Mouse (Mus musculus) embryo, embryonic 11 days (tissue): ENCODE measurements at regions not wholly inside any gene's neighbourhood (a gene's known extent, or its start where the extent isn't known, plus 50 kb on each side); places are given as distances from the start of the nearest gene placed in this dataset.

ENCODE experiments used
- DNase-seq: peaks from one replicate; pipeline ENCODE4 v3.0.0-alpha.2; 2015

DNA sequence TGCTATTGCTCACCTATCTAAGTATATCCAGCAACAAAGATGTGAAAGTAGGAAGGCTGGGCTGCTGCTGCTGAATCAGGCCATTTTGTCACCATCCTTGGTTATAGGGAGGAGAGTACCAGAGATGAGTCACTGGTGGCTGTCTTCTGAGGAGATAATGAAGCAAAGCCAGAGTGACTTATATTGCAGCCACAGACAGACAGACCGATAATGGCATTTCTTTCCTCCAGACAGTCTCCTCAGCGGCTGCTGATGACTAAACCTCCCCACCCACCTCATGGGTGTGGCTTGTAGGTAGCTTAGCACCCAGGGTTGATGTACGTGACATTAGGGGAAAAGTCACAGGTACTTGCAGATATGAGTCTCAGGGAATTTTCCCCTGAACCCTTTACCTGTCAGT lies 136.1 kb upstream of the Jun start:
- DNase-seq, result no peak

DNA sequence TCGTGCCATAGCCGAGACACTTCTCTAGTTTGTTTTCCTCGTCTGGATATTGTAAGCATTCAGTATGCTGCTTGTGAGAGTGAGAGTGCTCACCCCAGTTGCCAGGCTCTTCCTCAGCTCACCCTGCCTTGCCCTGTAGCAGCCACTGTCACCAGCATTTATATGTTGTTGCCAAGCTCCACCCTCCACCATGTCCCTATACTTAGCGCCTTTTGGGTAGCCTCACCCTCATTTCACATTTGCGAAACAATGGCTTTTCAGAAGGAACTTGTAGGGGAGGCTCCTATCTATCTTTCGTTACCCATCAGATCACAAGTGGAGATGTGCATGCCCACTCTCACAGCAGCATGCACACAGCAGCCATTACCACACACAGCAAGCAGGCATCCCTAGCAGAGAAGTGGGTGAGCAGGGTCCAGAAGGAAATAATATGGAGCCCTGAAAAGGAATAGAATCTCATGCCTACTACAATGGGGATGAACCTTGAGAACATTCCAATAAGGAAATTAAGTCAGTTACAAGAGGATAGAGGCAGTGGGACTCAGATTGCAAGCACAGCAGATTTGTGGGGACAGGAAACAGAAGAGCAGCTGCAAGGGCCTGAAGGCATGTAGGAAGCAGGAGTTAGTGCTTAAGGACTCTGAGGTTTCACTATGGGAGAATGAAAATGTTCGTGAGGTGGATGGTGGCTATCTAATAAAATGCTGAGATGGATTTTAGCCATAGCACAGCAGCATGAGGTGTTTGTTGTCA lies 139.8 kb upstream of the Jun start:
- no peak for DNase-seq

DNA sequence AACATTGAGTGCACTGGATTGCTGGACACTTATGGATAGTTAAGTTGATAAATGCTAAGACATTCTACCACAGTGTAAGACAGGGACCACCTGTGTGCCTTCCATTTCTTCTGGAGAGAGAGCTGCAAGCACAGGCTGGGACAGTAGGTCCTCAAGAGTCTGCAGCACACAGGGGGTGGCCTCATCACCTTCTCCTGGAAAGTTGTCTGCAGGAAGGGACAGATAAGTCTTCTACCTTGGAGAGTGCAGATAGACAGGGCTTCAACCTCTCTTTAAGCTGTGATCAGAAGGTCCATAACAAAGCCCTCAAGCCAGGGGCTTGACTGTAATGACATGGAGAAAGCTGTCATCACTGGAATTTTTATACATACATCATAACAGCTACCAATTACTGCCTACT lies 140.5 kb upstream of the Jun start:
- DNase-seq, result no peak

DNA sequence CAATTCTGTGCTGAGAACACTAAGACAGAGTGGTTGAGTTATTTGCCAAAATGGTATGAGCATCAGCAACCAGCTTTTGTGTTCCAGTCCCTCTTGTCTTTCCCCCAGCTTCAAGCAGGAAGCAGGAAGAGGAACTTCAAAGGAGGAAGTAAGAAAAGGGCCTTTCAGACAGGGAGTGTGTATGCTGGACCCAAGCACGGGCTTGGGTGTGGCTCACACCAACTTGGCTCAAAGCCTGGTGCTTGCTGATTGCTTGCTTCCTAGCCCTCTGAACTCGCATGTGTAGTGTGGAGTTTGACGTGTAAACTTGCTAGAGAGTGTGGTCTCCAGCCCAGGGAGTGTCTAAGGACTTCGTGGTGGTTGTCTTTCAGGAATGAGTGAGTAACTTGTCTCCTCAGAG lies 141.0 kb upstream of the Jun start:
- no peak for DNase-seq

DNA sequence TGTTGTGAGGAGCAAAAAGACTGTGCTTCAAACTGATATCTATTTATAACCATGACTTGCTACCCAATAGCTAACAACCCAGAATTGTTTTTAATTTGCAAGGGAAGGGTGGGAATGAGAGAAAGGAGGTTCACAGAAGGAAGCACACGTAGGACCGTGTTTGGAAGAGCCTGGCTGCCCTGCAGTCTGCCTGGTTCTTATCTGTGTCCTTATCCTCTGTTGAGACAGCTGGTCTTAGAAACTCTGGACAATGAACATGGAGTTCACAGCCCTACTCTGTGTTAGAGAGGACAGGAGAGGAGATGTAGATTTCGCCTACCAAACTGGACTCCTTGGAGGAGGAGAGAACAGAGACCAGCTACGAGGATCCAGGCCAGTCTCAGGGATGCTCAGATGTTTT lies 141.5 kb upstream of the Jun start:
- no peak for DNase-seq

DNA sequence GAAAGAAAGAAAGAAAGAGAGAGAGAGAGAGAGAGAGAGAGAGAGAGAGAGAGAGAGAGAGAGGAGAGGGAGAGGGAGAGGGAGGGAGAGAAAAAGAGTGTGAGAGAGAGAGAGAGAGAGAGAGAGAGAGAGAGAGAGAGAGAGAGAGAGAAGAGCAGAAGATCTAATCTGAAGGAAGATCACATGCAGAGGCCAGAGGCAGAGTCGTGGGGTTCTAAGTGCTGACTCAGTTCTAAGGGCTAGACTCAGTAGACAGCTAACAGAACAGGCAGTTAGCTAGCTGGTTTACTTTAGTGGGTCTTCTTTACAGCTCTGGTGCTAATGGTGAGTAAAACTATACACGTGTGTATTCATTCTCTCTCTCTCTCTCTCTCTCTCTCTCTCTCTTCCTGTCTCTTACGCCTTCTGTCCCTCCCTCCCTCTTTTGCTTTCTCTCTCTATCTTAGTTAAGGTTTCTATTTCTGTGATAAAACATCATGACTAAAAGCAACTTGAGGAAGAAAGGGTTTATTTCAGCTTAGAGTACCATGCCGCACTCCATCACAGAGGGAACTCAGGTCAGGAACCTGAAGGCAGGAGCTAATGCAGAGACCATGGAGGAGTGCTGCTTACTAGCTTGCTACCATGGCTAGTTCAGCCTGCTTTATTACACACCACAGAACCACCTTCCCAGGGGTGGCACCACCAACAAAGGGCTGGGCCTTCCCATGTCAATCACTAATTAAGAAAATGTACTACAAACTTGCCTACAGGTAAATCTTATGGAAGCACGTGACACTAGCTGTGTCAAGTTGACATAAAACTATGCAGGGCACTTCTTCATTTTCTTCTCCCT lies 142.8 kb upstream of the Jun start:
- no peak for DNase-seq

DNA sequence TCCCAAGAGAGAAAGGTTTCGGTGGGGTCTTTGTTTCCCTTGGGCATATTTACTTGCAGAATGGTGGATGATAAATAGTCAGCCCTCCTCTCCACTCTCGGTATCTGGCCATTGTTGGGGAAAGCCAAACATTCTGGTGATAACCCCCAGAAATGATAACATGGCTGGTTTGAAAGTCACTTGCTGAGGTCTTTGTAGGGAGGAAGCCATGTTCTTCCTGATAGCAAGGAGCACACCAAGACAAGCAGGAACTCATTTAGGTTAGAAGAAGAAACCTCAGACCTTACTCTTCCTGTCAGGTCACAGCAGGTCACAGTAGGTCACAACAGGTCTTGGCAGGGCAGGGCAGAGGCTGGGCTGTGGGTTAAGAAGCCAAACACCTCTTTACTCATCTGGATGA lies 144.1 kb upstream of the Jun start:
- no peak for DNase-seq

DNA sequence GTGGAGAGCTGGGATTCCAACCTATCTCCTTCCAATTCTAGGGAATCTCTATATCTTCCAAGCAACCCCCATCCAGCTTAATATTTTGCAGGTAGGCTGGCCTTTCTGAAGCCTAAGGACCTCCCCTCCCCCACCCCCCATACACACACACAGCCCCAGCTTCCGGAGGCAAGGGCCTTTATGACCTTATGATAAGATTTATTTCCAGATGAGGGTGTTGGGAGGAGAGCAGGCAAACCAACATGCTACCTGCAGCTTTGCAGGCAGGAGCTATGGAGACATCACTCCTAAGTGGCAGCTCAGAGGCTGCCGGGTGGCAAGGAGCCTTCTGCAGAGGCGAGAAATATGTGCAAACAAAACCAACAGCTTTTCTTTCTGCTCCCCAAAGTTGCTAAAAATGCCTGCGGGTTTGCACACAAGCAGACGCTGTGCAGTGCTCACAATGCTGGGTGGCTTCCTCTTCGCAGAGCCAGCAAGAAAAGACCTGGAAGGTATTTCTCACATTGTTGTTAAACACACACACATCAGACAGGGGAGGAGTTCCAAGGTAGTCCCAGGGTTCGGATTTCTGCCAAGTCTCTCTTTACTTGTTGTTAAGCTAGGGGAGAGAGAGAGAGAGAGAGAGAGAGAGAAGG lies 145.2 kb upstream of the Jun start:
- DNase-seq, result peak; percentile 13

DNA sequence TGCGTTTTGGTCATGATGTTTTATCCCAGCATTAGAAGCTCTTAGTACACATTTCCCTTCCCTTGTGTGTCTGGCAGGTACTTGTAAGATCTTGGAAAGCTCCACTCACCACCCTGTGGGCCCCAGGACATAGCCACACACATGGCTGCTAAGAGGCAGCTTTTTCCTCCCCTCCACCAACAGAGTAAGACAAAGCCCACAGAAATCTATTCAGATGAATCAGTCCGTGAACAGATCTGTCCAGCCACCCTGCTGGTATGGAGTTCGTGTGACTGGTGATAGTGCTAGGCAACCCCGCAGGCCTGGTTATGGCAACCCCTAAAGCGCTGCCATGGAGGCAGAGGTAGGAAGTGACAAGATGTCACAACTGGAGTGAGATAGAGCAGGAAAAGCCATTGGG lies 147.4 kb upstream of the Jun start:
- peak; percentile 11 for DNase-seq

DNA sequence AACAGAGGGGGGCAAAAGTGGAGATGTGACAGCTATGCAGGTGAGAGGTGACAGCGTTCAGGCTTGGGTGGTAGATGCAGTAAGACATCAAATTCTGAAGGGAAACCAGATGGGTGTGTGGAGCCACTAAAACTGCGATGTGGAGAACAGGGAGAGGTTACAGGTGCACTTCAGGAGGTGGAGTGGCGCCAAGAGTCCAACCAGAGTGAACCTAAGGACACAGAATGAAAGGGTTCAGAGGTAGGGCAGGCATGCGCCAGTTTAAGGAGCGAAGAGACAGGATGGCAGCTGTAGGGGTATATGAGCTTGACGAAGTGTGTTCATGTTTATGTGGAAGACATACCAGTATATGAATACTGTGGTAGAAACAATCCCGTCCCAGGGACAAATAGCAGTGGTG lies 148.1 kb upstream of the Jun start:
- DNase-seq, result no peak

DNA sequence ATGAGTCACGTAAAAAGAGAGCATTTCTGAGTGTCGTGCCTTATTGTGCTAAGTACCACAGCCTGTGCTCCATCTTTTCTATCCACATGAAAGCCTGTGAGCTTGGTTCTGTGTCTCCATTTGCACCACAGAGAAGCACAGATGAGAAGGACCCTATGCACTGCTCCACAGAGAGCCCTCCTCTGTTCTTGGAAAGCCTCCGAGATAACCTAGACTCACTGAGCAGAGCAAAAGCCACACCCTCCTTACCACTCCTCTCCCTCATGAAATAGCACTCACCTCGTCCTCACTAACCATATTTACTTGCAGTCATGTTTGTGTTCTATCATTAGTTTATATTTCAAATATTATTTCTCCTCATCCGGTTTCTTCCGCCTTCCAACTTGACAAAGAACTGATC lies 150.5 kb upstream of the Jun start:
- no peak for DNase-seq

DNA sequence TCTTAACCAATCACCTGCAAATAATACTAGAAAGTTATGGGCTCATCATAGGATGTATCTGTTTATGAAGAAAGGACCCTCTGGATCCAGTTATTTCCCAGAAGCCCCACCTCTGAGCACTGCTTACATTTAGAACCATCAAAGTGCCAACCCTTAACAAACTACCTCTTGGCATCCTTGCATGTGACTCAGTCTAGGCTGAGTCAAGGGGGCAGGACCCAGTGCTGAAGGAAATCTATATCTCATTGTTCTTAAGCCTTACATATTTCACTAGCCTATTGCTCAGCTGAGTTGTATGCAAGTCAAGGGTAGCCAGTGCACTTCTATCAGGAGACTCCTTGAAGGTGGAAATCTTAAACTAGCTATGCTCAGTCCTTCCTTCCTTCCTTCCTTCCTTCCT lies 151.6 kb upstream of the Jun start:
- DNase-seq, result no peak

DNA sequence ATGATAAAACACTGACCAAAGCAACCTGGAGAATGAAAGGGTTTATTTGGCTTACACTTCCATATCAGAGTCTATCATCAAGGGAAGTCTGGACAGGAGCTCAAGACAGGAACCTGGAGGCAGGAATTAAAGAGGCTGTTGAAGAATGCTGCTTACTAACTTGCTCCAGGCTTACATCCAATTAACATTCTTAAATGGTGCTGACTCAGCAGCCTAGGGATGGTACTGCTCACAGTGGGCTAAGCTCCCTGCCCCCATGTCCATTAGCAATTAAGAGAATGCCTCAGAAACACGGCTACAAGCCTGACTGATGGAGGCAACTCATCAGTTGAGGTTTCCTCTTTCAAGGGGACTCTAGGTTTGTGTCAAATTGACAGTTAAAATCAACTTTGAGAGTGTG lies 153.3 kb upstream of the Jun start:
- no peak for DNase-seq

DNA sequence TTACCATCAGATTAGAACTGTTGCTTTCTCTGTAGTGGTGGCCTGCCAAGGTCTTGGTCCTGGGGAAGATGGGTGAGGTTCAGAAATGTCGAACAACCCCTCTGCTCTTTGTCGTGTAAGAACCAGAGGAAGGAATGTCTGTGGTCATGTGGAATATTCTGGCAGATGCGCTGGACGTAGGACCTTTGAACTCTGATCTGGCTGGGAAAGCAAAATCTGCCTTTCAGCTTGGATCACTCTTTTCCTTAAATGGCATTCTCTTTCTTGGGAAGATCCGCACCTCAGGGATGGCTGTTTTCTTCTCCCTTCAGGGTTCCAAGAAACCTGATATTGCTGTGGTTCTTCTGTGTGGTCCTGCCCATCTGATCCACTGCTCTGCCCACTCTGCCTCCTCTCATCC lies 155.8 kb upstream of the Jun start:
- no peak for DNase-seq

DNA sequence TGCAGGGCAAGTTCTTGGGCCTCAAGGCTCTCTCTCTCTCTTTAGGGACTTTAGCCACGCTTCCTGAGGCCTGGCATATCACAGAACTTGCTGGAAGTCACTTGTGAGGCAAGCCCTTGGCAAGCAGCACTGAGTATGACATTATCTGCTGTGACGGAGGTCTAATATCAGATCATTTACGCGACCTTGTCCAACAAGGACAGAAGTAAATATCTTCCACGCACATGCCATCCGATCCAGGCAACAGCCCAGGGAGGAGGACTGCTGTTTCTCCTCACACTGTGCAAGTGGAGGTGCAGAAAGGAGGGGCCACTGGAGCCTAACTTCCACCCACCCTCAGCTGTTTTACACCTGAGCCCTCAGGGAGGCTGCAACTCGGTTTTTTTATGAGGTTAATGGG lies 156.8 kb upstream of the Jun start:
- DNase-seq, result no peak

DNA sequence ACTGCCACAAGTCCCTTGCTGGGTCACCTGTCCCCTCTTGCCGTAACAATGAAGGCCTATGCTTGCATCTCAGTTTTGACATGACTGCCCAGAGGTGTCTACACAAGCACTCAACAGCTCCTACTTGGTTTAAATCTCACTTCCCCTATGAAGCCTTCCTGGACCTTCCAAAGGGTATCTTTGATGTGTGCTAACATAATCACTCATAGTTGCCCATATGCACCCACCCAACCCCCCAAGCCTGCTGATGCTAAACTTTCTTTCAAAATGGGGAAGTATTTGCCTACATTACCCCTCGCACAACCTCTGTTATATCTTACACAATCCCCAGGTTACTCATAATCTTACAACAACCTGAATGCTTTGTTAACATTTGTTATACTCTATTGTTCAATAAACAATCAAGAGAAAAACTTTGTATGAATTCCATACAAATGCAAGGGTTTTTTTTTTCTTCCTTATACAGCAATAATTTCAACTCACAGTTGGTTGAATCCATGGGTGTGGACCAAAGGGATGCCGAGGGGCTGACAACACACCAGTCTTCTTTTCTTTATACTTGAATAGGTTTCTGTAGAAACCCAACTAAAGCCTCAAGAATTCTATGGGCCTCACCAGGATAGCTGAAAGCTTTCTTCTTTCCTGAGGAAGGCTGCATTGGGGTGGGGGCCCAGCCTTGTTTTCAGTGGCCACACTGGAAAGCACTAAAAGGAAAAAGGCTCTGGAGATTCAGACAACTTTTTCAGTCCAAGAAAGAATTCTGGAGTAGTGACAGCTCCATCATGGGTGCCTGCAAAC lies 157.5 kb upstream of the Jun start:
- no peak for DNase-seq

DNA sequence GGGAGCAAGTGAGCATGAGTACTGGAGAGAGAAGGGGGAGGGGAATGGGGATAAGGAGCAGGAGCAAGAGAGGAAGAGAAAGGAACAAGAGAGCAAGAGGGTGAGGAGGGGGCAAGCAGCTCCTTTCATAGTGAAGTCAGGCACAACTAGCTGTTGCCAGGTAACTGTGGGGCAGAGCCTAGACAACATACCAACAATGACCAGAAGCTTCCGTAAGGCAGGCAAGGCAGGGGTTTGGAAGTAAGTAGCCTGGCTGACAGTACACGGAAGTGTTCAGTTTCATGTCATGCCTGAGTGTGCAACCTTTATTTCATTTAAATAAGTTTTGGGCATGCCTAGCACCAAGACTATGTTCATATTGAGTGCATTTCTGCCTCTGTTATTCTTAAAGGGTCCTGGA lies 160.5 kb upstream of the Jun start:
- DNase-seq, result no peak

DNA sequence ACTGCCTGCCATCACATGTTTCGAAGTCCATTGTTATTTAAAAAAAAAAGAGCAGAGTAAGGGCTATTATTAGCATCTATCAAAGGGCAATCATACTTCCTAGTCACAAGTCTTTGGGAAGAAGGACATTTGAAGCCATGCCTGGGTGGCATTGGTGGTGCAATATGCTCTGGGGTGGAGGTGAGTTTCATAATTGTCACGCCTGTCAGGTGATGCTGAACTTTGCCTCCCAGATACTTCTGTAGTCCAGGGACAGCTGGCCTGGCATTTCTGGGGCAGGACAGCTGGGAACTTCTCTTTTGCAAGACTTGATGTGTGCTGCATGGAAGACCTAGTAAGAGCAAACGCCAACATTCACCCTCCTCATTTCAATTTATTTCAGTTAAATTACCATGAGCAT lies 161.0 kb upstream of the Jun start:
- DNase-seq, result no peak

DNA sequence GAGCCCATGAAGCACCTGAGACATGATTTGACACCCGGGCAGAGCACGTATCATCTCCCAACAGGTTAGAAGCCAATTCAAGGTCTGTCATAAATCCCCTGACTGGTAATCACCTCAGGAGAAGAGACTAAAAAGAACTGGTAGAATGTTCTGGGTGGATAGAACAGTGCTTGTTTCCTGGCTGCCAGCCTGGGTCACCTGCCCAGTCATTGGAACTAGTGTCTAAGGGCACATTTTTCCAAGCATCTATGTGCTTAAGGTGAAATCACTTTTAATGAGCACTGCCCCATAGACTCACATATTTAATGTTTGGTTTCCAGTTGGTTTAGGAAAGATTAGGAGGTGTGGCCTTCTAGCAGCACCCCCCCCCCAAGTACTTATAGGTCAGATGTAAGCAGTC lies 162.0 kb upstream of the Jun start:
- DNase-seq, result no peak

DNA sequence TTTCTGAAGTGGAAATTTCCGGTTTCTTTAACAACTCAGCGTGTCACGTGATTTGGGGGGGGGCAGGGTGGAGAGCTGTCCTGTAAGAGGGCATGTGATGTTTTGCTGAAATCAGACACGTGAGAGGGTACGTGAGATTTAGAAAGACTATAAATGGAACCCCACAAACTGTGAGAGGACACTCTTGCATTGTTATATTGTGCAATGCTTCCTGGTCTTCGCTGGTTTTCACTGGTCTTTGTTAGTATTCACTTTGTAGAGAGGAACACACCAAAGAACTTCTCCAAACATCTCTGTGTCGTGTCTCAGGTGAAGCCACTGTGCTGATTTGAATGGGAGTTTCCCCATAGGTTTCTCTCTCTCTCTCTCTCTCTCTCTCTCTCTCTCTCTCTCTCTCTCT lies 163.2 kb upstream of the Jun start:
- no peak for DNase-seq

DNA sequence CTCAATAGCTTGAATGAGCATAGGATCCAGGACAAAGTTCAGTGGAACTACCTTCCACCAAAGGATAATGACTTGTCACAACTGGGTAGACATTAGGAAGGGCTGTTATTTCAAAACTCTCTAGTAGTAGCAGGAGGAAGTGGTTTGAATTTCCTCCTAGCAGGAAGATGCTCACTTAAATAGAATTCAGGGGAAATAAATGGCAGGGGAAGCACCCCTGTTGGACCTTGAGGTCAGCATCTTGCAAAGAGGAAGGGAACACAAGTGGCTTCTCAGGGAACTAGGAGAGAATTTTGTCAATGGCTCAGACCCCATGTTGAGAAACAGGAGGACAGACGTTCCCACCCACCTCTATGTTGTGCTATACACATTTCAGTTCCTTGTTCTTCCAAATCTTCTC lies 178.4 kb upstream of the Jun start:
- no peak for DNase-seq

DNA sequence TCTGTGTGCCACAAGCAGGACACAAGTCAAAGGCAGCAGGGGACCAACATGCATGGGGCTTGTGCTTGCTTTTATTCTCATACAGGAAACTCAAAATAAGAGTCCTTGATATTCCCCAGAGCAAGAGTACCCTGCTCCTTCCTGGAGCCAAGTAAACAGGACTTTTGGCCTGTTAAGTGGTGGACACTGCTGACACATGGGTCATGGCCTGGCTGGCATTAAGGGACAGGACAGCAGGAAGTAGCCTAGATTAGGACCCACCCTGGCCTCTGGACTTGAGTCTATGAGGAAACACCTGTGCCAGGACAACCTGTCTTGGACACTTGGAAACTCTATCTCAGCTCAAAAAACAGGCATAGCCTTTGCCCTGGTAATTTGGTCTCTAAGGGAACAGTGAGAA lies 181.0 kb upstream of the Jun start:
- no peak for DNase-seq

DNA sequence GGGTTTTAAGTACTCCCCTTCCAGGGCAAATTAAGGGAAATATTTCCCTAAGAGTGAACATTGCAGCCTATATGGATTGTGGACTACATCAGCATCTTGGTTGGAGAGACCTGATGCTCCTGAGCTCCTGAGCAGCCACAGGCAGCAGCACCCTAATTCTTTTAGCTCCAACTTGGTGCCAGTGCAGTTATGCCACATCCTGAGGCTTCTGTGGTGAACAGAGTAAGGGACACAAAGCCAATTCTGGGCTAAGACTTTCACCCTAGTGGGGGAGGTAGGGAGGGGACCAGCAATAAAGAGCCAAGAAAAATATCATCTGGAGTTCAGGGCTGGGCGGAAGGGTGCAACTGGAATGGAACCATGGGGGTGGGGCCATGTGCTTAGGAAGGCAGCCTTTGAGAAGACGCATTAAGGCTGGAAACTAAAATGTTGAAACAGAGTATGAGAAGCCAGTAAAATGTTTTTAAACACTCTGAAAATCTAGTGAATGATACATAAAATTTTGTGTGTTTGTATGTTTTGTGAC lies 182.1 kb upstream of the Jun start:
- no peak for DNase-seq
